Mouse (Mus musculus) CH12.LX (cell line): ENCODE measurements around the gene Gm4881. TPM values are rescaled to one million over a fixed set of nuclear protein-coding genes. Genes with fewer than 3 reads are reported as not detected.
A peak's percentile ranks its signal among the peaks of the same experiment; 100 is the strongest.

ENCODE experiments used
- DNase-seq: peaks from one replicate; pipeline ENCODE4 v3.0.0-alpha.2; 2013; ENCODE audit errors: extremely low read depth
- H3K27ac ChIP-seq: 2 replicates; pipeline ENCODE4 v1.5.1; 2012; ENCODE audit warnings: low read depth, mild to moderate bottlenecking, control low read depth, moderate library complexity; ENCODE audit not compliant: insufficient read depth
- H3K27me3 ChIP-seq: replicated peaks from 2 replicates; pipeline ENCODE3; 2012; ENCODE audit warnings: inconsistent platforms
- H3K36me3 ChIP-seq, 2 experiments: replicated peaks in 1 of 2; 2 replicates each; pipeline versions ENCODE3 to v1.6.1; 2012; ENCODE audit warnings: inconsistent platforms in 1 of 2, low read length in 1 of 2, mild to moderate bottlenecking in 1 of 2, mixed read lengths in 1 of 2, moderate library complexity in 1 of 2; ENCODE audit not compliant: control insufficient read depth in 1 of 2, insufficient read depth in 1 of 2
- H3K4me1 ChIP-seq, 2 experiments: 2 replicates each; pipeline ENCODE4 v1.6.1; 2012; ENCODE audit warnings: inconsistent platforms in 1 of 2, moderate library complexity in 1 of 2; ENCODE audit not compliant: insufficient read depth in 2 of 2, control insufficient read depth in 1 of 2
- H3K4me2 ChIP-seq: 2 replicates; pipeline ENCODE4 v1.6.1; 2012; ENCODE audit warnings: low read depth, mild to moderate bottlenecking, control low read depth; ENCODE audit not compliant: poor library complexity, insufficient read depth, severe bottlenecking
- H3K4me3 ChIP-seq, 3 experiments: fragments of 150-350 bp in 1 of 3; sonication (generic) in 1 of 3; replicated peaks in 1 of 3; 2 replicates each; pipeline versions ENCODE3 to v1.5.1; 2011 to 2012; ENCODE audit warnings: low read depth in 2 of 3, low read length in 2 of 3, mild to moderate bottlenecking in 2 of 3, moderate library complexity in 2 of 3, control low read depth in 1 of 3, improper control_type of control experiment in 1 of 3, inconsistent platforms in 1 of 3, mixed read lengths in 1 of 3; ENCODE audit not compliant: poor library complexity in 1 of 3
- H3K79me2 ChIP-seq: replicated peaks from 2 replicates; pipeline ENCODE4 v1.6.1; 2012; ENCODE audit warnings: mild to moderate bottlenecking, moderate library complexity; ENCODE audit not compliant: control insufficient read depth, poor library complexity, insufficient read depth, severe bottlenecking; ENCODE audit errors: extremely low read depth
- H3K9ac ChIP-seq: 2 replicates; pipeline ENCODE4 v1.6.1; 2012; ENCODE audit warnings: low read depth, mild to moderate bottlenecking, control low read depth, moderate library complexity; ENCODE audit not compliant: insufficient read depth
- H3K9me3 ChIP-seq: replicated peaks from 2 replicates; pipeline ENCODE3; 2012; ENCODE audit warnings: low read length, inconsistent platforms, mixed read lengths
- CHD1 ChIP-seq: IDR thresholded peaks from 2 replicates; pipeline ENCODE4 v1.6.1; 2012; ENCODE audit warnings: low read depth, low read length, improper control_type of control experiment, inconsistent platforms
- CHD2 ChIP-seq: IDR thresholded peaks from 2 replicates; pipeline ENCODE4 v1.6.1; 2011; ENCODE audit warnings: low read length, improper control_type of control experiment
- CTCF ChIP-seq, 2 experiments: IDR thresholded peaks in 1 of 2; conservative IDR thresholded peaks in 1 of 2; 2 replicates each; pipeline ENCODE4 v1.5.1; 2011 to 2012; ENCODE audit warnings: low read depth in 2 of 2, low read length in 2 of 2, improper control_type of control experiment in 1 of 2, inconsistent platforms in 1 of 2, mild to moderate bottlenecking in 1 of 2, moderate library complexity in 1 of 2
- E2F4 ChIP-seq: IDR thresholded peaks from 2 replicates; pipeline ENCODE4 v1.6.1; 2011; ENCODE audit warnings: low read depth, low read length, improper control_type of control experiment; ENCODE audit not compliant: insufficient replicate concordance
- HCFC1 ChIP-seq: IDR thresholded peaks from 2 replicates; pipeline ENCODE4 v1.6.1; 2012; ENCODE audit warnings: low read depth, mild to moderate bottlenecking, inconsistent platforms, low read length, improper control_type of control experiment
- MAX ChIP-seq: IDR thresholded peaks from 2 replicates; pipeline ENCODE4 v1.6.1; 2011; ENCODE audit warnings: low read length, improper control_type of control experiment
- MEF2A ChIP-seq: IDR thresholded peaks from 2 replicates; pipeline ENCODE4 v1.6.1; 2014; ENCODE audit warnings: low read depth, mild to moderate bottlenecking, inconsistent platforms, low read length, improper control_type of control experiment, borderline replicate concordance
- MXI1 ChIP-seq: IDR thresholded peaks from 2 replicates; pipeline ENCODE4 v1.6.1; 2011; ENCODE audit warnings: mild to moderate bottlenecking, low read depth, low read length, improper control_type of control experiment
- NELFE ChIP-seq: IDR thresholded peaks from 2 replicates; pipeline ENCODE4 v1.6.1; 2011; ENCODE audit warnings: low read depth, low read length, improper control_type of control experiment
- PAX5 ChIP-seq: IDR thresholded peaks from 2 replicates; pipeline ENCODE4 v1.6.1; 2012; ENCODE audit warnings: low read length, inconsistent platforms, mixed read lengths
- POLR2A ChIP-seq: IDR thresholded peaks from 2 replicates; pipeline ENCODE4 v1.6.1; 2011; ENCODE audit warnings: low read depth, mild to moderate bottlenecking, improper control_type of control experiment, low read length
- RAD21 ChIP-seq: IDR thresholded peaks from 2 replicates; pipeline ENCODE4 v1.6.1; 2011; ENCODE audit warnings: low read depth, mild to moderate bottlenecking, low read length, improper control_type of control experiment, moderate library complexity
- SIN3A ChIP-seq: IDR thresholded peaks from 2 replicates; pipeline ENCODE4 v1.6.1; 2012; ENCODE audit warnings: low read length, improper control_type of control experiment, inconsistent platforms
- TBP ChIP-seq: conservative IDR thresholded peaks from 2 replicates; pipeline ENCODE4 v1.6.1; 2011; ENCODE audit warnings: low read depth, low read length, improper control_type of control experiment
- UBTF ChIP-seq: IDR thresholded peaks from 2 replicates; pipeline ENCODE4 v1.6.1; 2012; ENCODE audit warnings: low read depth, mild to moderate bottlenecking, inconsistent platforms, low read length, improper control_type of control experiment, moderate library complexity
- USF1 ChIP-seq: IDR thresholded peaks from 2 replicates; pipeline ENCODE4 v1.6.1; 2014; ENCODE audit warnings: low read depth, mild to moderate bottlenecking, inconsistent platforms, low read length, improper control_type of control experiment
- USF2 ChIP-seq: conservative IDR thresholded peaks from 2 replicates; pipeline ENCODE4 v1.6.1; 2011; ENCODE audit warnings: low read depth, low read length, improper control_type of control experiment
- ZC3H11A ChIP-seq: IDR thresholded peaks from 2 replicates; pipeline ENCODE4 v1.6.1; 2012; ENCODE audit warnings: low read depth, mild to moderate bottlenecking, inconsistent platforms, low read length, improper control_type of control experiment
- ZNF384 ChIP-seq: IDR thresholded peaks from 2 replicates; pipeline ENCODE4 v1.6.1; 2012; ENCODE audit warnings: low read depth, low read length, improper control_type of control experiment, inconsistent platforms
- dilution Hi-C: fragments of 300-500 bp; cut with MboI; formaldehyde crosslinking; loops from 2 replicates; pipeline ENCODE4 v1.14.3; 2020; ENCODE audit warnings: low sequenced_read_pairs; ENCODE audit not compliant: extremely low pct_unique_long_range_greater_than_20kb, extremely low pct_ligation_motif_present
- in situ Hi-C: fragments of 300-500 bp; cut with MboI; formaldehyde crosslinking; loops from 3 replicates; pipeline ENCODE4 v1.14.3; 2019; ENCODE audit warnings: low sequenced_read_pairs, low pct_ligation_motif_present, low pct_unique_long_range_greater_than_20kb, mixed read lengths
- polyA plus RNA-seq: library from polyadenylated mRNA; unstranded; fragments of >175 nt; gene quantifications from 2 replicates; pipeline ENCODE4 v1.2.1, GENCODE M21; 2012; ENCODE audit warnings: low read depth; ENCODE audit not compliant: insufficient read length
- total RNA-seq, 2 experiments: library from RNA; depleted of rRNA; stranded (reverse); fragments of 300-350 nt in 1 of 2; fragments of >200 nt in 1 of 2; gene quantifications; 2 replicates each; pipeline ENCODE4 v1.2.3; 2012 to 2014

The Gm4881 gene
- total and polyA plus RNA-seq, 3 experiments, result not detected

GRCm38 (mm10) chr7:24949958-24950623 is 5.8 kb upstream of the Gm4881 start (continued):
- TF ChIP-seq NELFE (peak; percentile 24; the same call in 1 of the 2 replicates), USF1 (no peak), PAX5 (no peak), POLR2A (no peak), RAD21 (peak; percentile 63), SIN3A (peak; percentile 67; the same call in 1 of the 2 replicates), TBP (no peak), ZNF384 (no peak), CHD2 (no peak), E2F4 (no peak)

GRCm38 (mm10) chr7:24948774-24949173 is 4.5 kb upstream of the Gm4881 start:
- Histone ChIP-seq H3K4me3 (no peak overlapping the region), H3K27me3 (peaks cover 89% of the 10 kb centered on the region), H3K4me2 (no peak overlapping the region), H3K9ac (no peak overlapping the region), H3K9me3 (peaks cover 6% of the 10 kb centered on the region), H3K4me1 (peaks cover 5 to 8% of the 10 kb centered on the region in 2 experiments; a peak in 3 of 4 replicates), H3K27ac (no peak overlapping the region), H3K36me3 (no peaks in the 10 kb centered on the region), H3K79me2 (no peaks in the 10 kb centered on the region)
- TF ChIP-seq MEF2A (no peak), USF2 (no peak), CHD1 (no peak), NELFE (no peak), MAX (no peak), MXI1 (no peak), UBTF (no peak), HCFC1 (no peak), ZC3H11A (no peak), TBP (no peak), CTCF (conservative IDR thresholded peaks at IDR 0.05 in 1 of 2, IDR thresholded peaks at IDR 0.05 in 1 of 2; ENCODE audit: low read depth in 2 of 2, low read length in 2 of 2) (no peak), PAX5 (no peak), E2F4 (no peak)
- in situ Hi-C loops (no loop called here), dilution Hi-C loops (no loop called here)
- no peak for DNase-seq
